Mouse (Mus musculus) CH12.LX (cell line): Measurements from ENCODE around the gene Eml2. TPM values are rescaled to one million over a fixed set of nuclear protein-coding genes. Genes with fewer than 3 reads are reported as not detected.

Experiments
- DNase-seq: peaks from one replicate; pipeline ENCODE4 v3.0.0-alpha.2; 2013; ENCODE audit errors: extremely low read depth
- H3K27ac ChIP-seq: 2 replicates; pipeline ENCODE4 v1.5.1; 2012; ENCODE audit warnings: low read depth, mild to moderate bottlenecking, control low read depth, moderate library complexity; ENCODE audit not compliant: insufficient read depth
- H3K27me3 ChIP-seq: replicated peaks from 2 replicates; pipeline ENCODE3; 2012; ENCODE audit warnings: inconsistent platforms
- H3K36me3 ChIP-seq, 2 experiments: replicated peaks in 1 of 2; 2 replicates each; pipeline versions ENCODE3 to v1.6.1; 2012; ENCODE audit warnings: inconsistent platforms in 1 of 2, low read length in 1 of 2, mild to moderate bottlenecking in 1 of 2, mixed read lengths in 1 of 2, moderate library complexity in 1 of 2; ENCODE audit not compliant: control insufficient read depth in 1 of 2, insufficient read depth in 1 of 2
- H3K4me1 ChIP-seq, 2 experiments: 2 replicates each; pipeline ENCODE4 v1.6.1; 2012; ENCODE audit warnings: inconsistent platforms in 1 of 2, moderate library complexity in 1 of 2; ENCODE audit not compliant: insufficient read depth in 2 of 2, control insufficient read depth in 1 of 2
- H3K4me2 ChIP-seq: 2 replicates; pipeline ENCODE4 v1.6.1; 2012; ENCODE audit warnings: low read depth, mild to moderate bottlenecking, control low read depth; ENCODE audit not compliant: poor library complexity, insufficient read depth, severe bottlenecking
- H3K4me3 ChIP-seq, 3 experiments: fragments of 150-350 bp in 1 of 3; sonication (generic) in 1 of 3; replicated peaks in 1 of 3; 2 replicates each; pipeline versions ENCODE3 to v1.5.1; 2011 to 2012; ENCODE audit warnings: low read depth in 2 of 3, low read length in 2 of 3, mild to moderate bottlenecking in 2 of 3, moderate library complexity in 2 of 3, control low read depth in 1 of 3, improper control_type of control experiment in 1 of 3, inconsistent platforms in 1 of 3, mixed read lengths in 1 of 3; ENCODE audit not compliant: poor library complexity in 1 of 3
- H3K79me2 ChIP-seq: replicated peaks from 2 replicates; pipeline ENCODE4 v1.6.1; 2012; ENCODE audit warnings: mild to moderate bottlenecking, moderate library complexity; ENCODE audit not compliant: control insufficient read depth, poor library complexity, insufficient read depth, severe bottlenecking; ENCODE audit errors: extremely low read depth
- H3K9ac ChIP-seq: 2 replicates; pipeline ENCODE4 v1.6.1; 2012; ENCODE audit warnings: low read depth, mild to moderate bottlenecking, control low read depth, moderate library complexity; ENCODE audit not compliant: insufficient read depth
- H3K9me3 ChIP-seq: replicated peaks from 2 replicates; pipeline ENCODE3; 2012; ENCODE audit warnings: low read length, inconsistent platforms, mixed read lengths
- BHLHE40 ChIP-seq: IDR thresholded peaks from 2 replicates; pipeline ENCODE4 v1.6.1; 2011; ENCODE audit warnings: mild to moderate bottlenecking, low read depth, low read length, improper control_type of control experiment
- CHD2 ChIP-seq: IDR thresholded peaks from 2 replicates; pipeline ENCODE4 v1.6.1; 2011; ENCODE audit warnings: low read length, improper control_type of control experiment
- E2F4 ChIP-seq: IDR thresholded peaks from 2 replicates; pipeline ENCODE4 v1.6.1; 2011; ENCODE audit warnings: low read depth, low read length, improper control_type of control experiment; ENCODE audit not compliant: insufficient replicate concordance
- ELF1 ChIP-seq: IDR thresholded peaks from 2 replicates; pipeline ENCODE4 v1.6.1; 2014; ENCODE audit warnings: low read depth, mild to moderate bottlenecking, inconsistent platforms, low read length, improper control_type of control experiment
- EP300 ChIP-seq: IDR thresholded peaks from 2 replicates; pipeline ENCODE4 v1.6.1; 2011; ENCODE audit warnings: low read length, improper control_type of control experiment
- ETS1 ChIP-seq: conservative IDR thresholded peaks from 2 replicates; pipeline ENCODE4 v1.6.1; 2012; ENCODE audit warnings: low read depth, mild to moderate bottlenecking, inconsistent platforms, low read length, improper control_type of control experiment, moderate library complexity
- HCFC1 ChIP-seq: IDR thresholded peaks from 2 replicates; pipeline ENCODE4 v1.6.1; 2012; ENCODE audit warnings: low read depth, mild to moderate bottlenecking, inconsistent platforms, low read length, improper control_type of control experiment
- IRF4 ChIP-seq: IDR thresholded peaks from 2 replicates; pipeline ENCODE4 v1.6.1; 2014; ENCODE audit warnings: low read depth, mild to moderate bottlenecking, inconsistent platforms, low read length, improper control_type of control experiment
- JUN ChIP-seq: IDR thresholded peaks from 2 replicates; pipeline ENCODE4 v1.6.1; 2011; ENCODE audit warnings: low read depth, mild to moderate bottlenecking, low read length, improper control_type of control experiment, moderate library complexity; ENCODE audit not compliant: insufficient read depth
- JUND ChIP-seq: conservative IDR thresholded peaks from 2 replicates; pipeline ENCODE4 v1.6.1; 2011; ENCODE audit warnings: low read depth, low read length, improper control_type of control experiment
- KAT2A ChIP-seq: IDR thresholded peaks from 2 replicates; pipeline ENCODE4 v1.6.1; 2012; ENCODE audit warnings: low read length, improper control_type of control experiment, inconsistent platforms; ENCODE audit not compliant: insufficient replicate concordance
- MAFK ChIP-seq: IDR thresholded peaks from 2 replicates; pipeline ENCODE4 v1.6.1; 2011; ENCODE audit warnings: low read length, improper control_type of control experiment; ENCODE audit not compliant: insufficient replicate concordance
- MAX ChIP-seq: IDR thresholded peaks from 2 replicates; pipeline ENCODE4 v1.6.1; 2011; ENCODE audit warnings: low read length, improper control_type of control experiment
- MAZ ChIP-seq: IDR thresholded peaks from 2 replicates; pipeline ENCODE4 v1.6.1; 2012; ENCODE audit warnings: low read depth, mild to moderate bottlenecking, inconsistent platforms, low read length, improper control_type of control experiment, moderate library complexity
- MXI1 ChIP-seq: IDR thresholded peaks from 2 replicates; pipeline ENCODE4 v1.6.1; 2011; ENCODE audit warnings: mild to moderate bottlenecking, low read depth, low read length, improper control_type of control experiment
- MYC ChIP-seq: IDR thresholded peaks from 2 replicates; pipeline ENCODE4 v1.6.1; 2011; ENCODE audit warnings: low read depth, mild to moderate bottlenecking, improper control_type of control experiment, low read length
- NRF1 ChIP-seq: IDR thresholded peaks from 2 replicates; pipeline ENCODE4 v1.6.1; 2014; ENCODE audit warnings: low read depth, mild to moderate bottlenecking, inconsistent platforms, low read length, improper control_type of control experiment, moderate library complexity
- PAX5 ChIP-seq: IDR thresholded peaks from 2 replicates; pipeline ENCODE4 v1.6.1; 2012; ENCODE audit warnings: low read length, inconsistent platforms, mixed read lengths
- POLR2AphosphoS2 ChIP-seq: IDR thresholded peaks from 2 replicates; pipeline ENCODE4 v1.6.1; 2011; ENCODE audit warnings: low read depth, low read length, improper control_type of control experiment
- RAD21 ChIP-seq: IDR thresholded peaks from 2 replicates; pipeline ENCODE4 v1.6.1; 2011; ENCODE audit warnings: low read depth, mild to moderate bottlenecking, low read length, improper control_type of control experiment, moderate library complexity
- RCOR1 ChIP-seq: conservative IDR thresholded peaks from 2 replicates; pipeline ENCODE4 v1.6.1; 2012; ENCODE audit warnings: low read depth, mild to moderate bottlenecking, inconsistent platforms, low read length, improper control_type of control experiment
- SMC3 ChIP-seq: IDR thresholded peaks from 2 replicates; pipeline ENCODE4 v1.6.1; 2011; ENCODE audit warnings: low read depth, low read length, improper control_type of control experiment
- TBP ChIP-seq: conservative IDR thresholded peaks from 2 replicates; pipeline ENCODE4 v1.6.1; 2011; ENCODE audit warnings: low read depth, low read length, improper control_type of control experiment
- TCF12 ChIP-seq: IDR thresholded peaks from 2 replicates; pipeline ENCODE4 v1.6.1; 2014; ENCODE audit warnings: low read depth, mild to moderate bottlenecking, inconsistent platforms, low read length, improper control_type of control experiment
- UBTF ChIP-seq: IDR thresholded peaks from 2 replicates; pipeline ENCODE4 v1.6.1; 2012; ENCODE audit warnings: low read depth, mild to moderate bottlenecking, inconsistent platforms, low read length, improper control_type of control experiment, moderate library complexity
- USF1 ChIP-seq: IDR thresholded peaks from 2 replicates; pipeline ENCODE4 v1.6.1; 2014; ENCODE audit warnings: low read depth, mild to moderate bottlenecking, inconsistent platforms, low read length, improper control_type of control experiment
- USF2 ChIP-seq: conservative IDR thresholded peaks from 2 replicates; pipeline ENCODE4 v1.6.1; 2011; ENCODE audit warnings: low read depth, low read length, improper control_type of control experiment
- ZC3H11A ChIP-seq: IDR thresholded peaks from 2 replicates; pipeline ENCODE4 v1.6.1; 2012; ENCODE audit warnings: low read depth, mild to moderate bottlenecking, inconsistent platforms, low read length, improper control_type of control experiment
- ZMIZ1 ChIP-seq: IDR thresholded peaks from 2 replicates; pipeline ENCODE4 v1.6.1; 2012; ENCODE audit warnings: low read depth, mild to moderate bottlenecking, inconsistent platforms, low read length, improper control_type of control experiment
- ZNF384 ChIP-seq: IDR thresholded peaks from 2 replicates; pipeline ENCODE4 v1.6.1; 2012; ENCODE audit warnings: low read depth, low read length, improper control_type of control experiment, inconsistent platforms
- dilution Hi-C: fragments of 300-500 bp; cut with MboI; formaldehyde crosslinking; loops from 2 replicates; pipeline ENCODE4 v1.14.3; 2020; ENCODE audit warnings: low sequenced_read_pairs; ENCODE audit not compliant: extremely low pct_unique_long_range_greater_than_20kb, extremely low pct_ligation_motif_present
- in situ Hi-C: fragments of 300-500 bp; cut with MboI; formaldehyde crosslinking; loops from 3 replicates; pipeline ENCODE4 v1.14.3; 2019; ENCODE audit warnings: low sequenced_read_pairs, low pct_ligation_motif_present, low pct_unique_long_range_greater_than_20kb, mixed read lengths
- polyA plus RNA-seq: library from polyadenylated mRNA; unstranded; fragments of >175 nt; gene quantifications from 2 replicates; pipeline ENCODE4 v1.2.1, GENCODE M21; 2012; ENCODE audit warnings: low read depth; ENCODE audit not compliant: insufficient read length
- total RNA-seq, 2 experiments: library from RNA; depleted of rRNA; stranded (reverse); fragments of 300-350 nt in 1 of 2; fragments of >200 nt in 1 of 2; gene quantifications; 2 replicates each; pipeline ENCODE4 v1.2.3; 2012 to 2014

Gene Eml2
- total and polyA plus RNA-seq, 3 experiments = 12.3 to 52.4 (median 29.1) TPM

- in situ Hi-C loops (no loop called here), dilution Hi-C loops (no loop called here)
- 0 out of 2 replicates have a peak overlapping the region, but pooled peaks have one; percentile 3 for H3K27ac ChIP-seq
- H3K79me2 ChIP-seq = no peaks in the 10 kb centered on the region
- no peak overlapping the region for H3K4me3 ChIP-seq
- no peaks in the 10 kb centered on the region for H3K9me3 ChIP-seq
- no peak overlapping the region for H3K9ac ChIP-seq
- peaks cover 50 to 78% of the 10 kb centered on the region in 2 experiments for H3K36me3 ChIP-seq
- no peak for TF ChIP-seq NRF1
- no peak for TF ChIP-seq ZC3H11A
- TF ChIP-seq TCF12 = no peak
- no peak for TF ChIP-seq RAD21
- no peak for TF ChIP-seq EP300
- 0 out of 2 replicates have a peak, but pooled peaks have one; percentile 43 for TF ChIP-seq CHD2
- no peak for TF ChIP-seq MAFK
- no peaks in the 10 kb centered on the region for H3K27me3 ChIP-seq
- no peak for DNase-seq
- 0 out of 2 replicates have a peak overlapping the region, but pooled peaks have one; percentile 9 for H3K4me2 ChIP-seq
- peaks cover 19 to 27% of the 10 kb centered on the region in 2 experiments for H3K4me1 ChIP-seq
Measured at GRCm38 (mm10) chr7:19201660-19202059, 25.4 kb downstream of the Eml2 start.

GRCm38 (mm10) chr7:19202065-19202850, 26.0 kb downstream of the Eml2 start:
- Histone ChIP-seq H3K27me3 (no peaks in the 10 kb centered on the region), H3K9me3 (no peaks in the 10 kb centered on the region), H3K4me1 (peaks cover 20 to 27% of the 10 kb centered on the region in 2 experiments), H3K36me3 (peaks cover 51 to 78% of the 10 kb centered on the region in 2 experiments), H3K4me3 (no peak overlapping the region), H3K4me2 (peak overlapping the region; percentile 9; the same call in 1 of the 2 replicates), H3K27ac (peak overlapping the region; percentile 34), H3K9ac (no peak overlapping the region), H3K79me2 (no peaks in the 10 kb centered on the region)
- dilution Hi-C loops (no loop called here), in situ Hi-C loops (no loop called here)
- peak; percentile 86 for DNase-seq
- no peak for TF ChIP-seq JUN
- no peak for TF ChIP-seq PAX5
- TF ChIP-seq ZC3H11A = no peak
- no peak for TF ChIP-seq MYC
- no peak for TF ChIP-seq ETS1
- TF ChIP-seq MAX = no peak
- no peak for TF ChIP-seq MAFK
- TF ChIP-seq RCOR1 = no peak
- TF ChIP-seq EP300 = peak; percentile 33; the same call in 1 of the 2 replicates
- peak; percentile 13; the same call in 1 of the 2 replicates for TF ChIP-seq ELF1
- TF ChIP-seq SMC3 = no peak
- TF ChIP-seq USF1 = no peak
- TF ChIP-seq RAD21 = no peak
- no peak for TF ChIP-seq KAT2A
- TF ChIP-seq BHLHE40 = 0 out of 2 replicates have a peak, but pooled peaks have one; percentile 34
- TF ChIP-seq CHD2 = no peak
- TF ChIP-seq TBP = no peak
- TF ChIP-seq UBTF = no peak
- no peak for TF ChIP-seq HCFC1
- no peak for TF ChIP-seq ZNF384
- no peak for TF ChIP-seq USF2
- TF ChIP-seq ZMIZ1 = no peak
- peak; percentile 38; the same call in 1 of the 2 replicates for TF ChIP-seq IRF4
- no peak for TF ChIP-seq E2F4
- no peak for TF ChIP-seq MAZ
- TF ChIP-seq JUND = no peak
- TF ChIP-seq POLR2AphosphoS2 = no peak
- no peak for TF ChIP-seq NRF1
- no peak for TF ChIP-seq MXI1
